Mouse (Mus musculus) central nervous system, embryonic 14 days (tissue): Measurements from ENCODE around the gene Lin54. TPM values are rescaled to one million over a fixed set of nuclear protein-coding genes. Genes with fewer than 3 reads are reported as not detected.

Source experiments
- polyA plus RNA-seq: library from polyadenylated mRNA; depleted of rRNA; stranded (reverse); fragments of >200 nt; gene quantifications from 2 replicates; pipeline ENCODE4 v1.2.3, GENCODE M21; 2012; rRNA removed

Gene Lin54
- polyA plus RNA-seq: 9.2 and 10.6 TPM in 2 replicates

GRCm38 (mm10) chr5:100500458-100500961 lies at the start of gene Lin54:
Gene Lin54 (minus strand): TSS chr5:100500639.

GRCm38 (mm10) chr5:100518049-100519026 lies 17.9 kb upstream of the Lin54 start, which contains the start of gene Cops4:
Gene Cops4 (plus strand): TSS chr5:100518309.

DNA sequence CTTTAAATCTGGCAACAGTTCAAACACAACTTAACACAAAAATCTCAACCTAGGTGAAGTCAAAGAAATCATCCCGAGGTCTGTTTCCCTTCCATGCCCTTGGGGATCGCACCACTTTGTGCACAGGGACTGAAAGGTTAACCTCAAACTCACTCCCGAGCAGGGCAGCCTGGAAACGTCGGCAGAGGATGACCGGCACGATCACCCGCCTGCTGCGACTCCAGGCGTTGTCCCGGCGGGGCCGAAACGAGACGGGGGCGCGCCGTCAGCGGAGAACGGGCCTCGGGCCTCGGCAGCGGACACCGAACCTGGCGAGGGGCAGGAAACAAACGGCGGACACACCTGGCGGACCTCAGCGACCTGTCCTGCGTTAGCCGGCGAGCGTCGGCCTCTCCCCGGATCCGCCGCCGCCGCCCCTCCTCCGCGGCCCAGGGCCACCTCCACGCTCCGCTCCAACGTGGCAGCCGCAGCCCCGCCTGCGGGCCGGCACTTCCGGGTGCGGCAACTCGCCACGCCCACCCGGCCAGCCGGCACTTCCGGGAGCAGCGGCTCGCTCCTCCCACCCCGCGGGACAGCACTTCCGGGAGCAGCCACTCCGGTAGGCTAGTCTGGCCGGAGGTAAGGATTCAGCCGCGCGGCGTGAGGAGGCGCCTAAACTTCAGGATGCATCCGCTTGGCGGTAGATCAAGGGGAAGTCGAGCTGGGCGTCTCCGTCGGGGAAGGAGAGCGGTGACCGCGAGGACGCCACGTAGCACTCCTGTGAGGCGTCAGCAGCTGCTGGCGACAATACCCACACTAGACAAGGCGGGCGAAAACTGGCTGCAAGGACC lies 84.5 kb downstream of the Lin54 start, which contains the start of gene Sec31a:
TSS of gene Sec31a (minus strand) at position 474 of the 830 bp plus-strand sequence.

Other genes starting within 250 kb of the Lin54 start
- gene Sec31a, start 84.4 kb downstream of the Lin54 start, polyA plus RNA-seq: 112 and 154 TPM in 2 replicates
- gene Cops4, start 17.7 kb upstream of the Lin54 start, polyA plus RNA-seq: 78.3 and 80.9 TPM in 2 replicates
- gene Plac8, start 71.6 kb upstream of the Lin54 start, polyA plus RNA-seq: 5.2 and 9.7 TPM in 2 replicates
- 75.8 and 76.3 TPM in 2 replicates for gene Coq2, start 174.5 kb upstream of the Lin54 start, polyA plus RNA-seq
- gene Hpse, start 219.1 kb upstream of the Lin54 start, polyA plus RNA-seq: 0.97 and 1.3 TPM in 2 replicates